Mouse (Mus musculus) activated CD4-positive, CD25-positive, alpha-beta regulatory T cell (primary cell): Measurements from ENCODE around the gene Med13. TPM values are rescaled to one million over a fixed set of nuclear protein-coding genes. Genes with fewer than 3 reads are reported as not detected.

ENCODE experiments used
- polyA plus RNA-seq, 2 experiments: library from polyadenylated mRNA; unstranded; fragments of 100-300 nt; shearing (Covaris generic); gene quantifications; one replicate each; pipeline ENCODE4 v1.2.1; 2017

The Med13 gene
- 10 to 100 TPM; 19.5 to 21.3 TPM for polyA plus RNA-seq

GRCm38 (mm10) chr11:86356854-86357788 lies at the start of gene Med13:
Med13 (minus strand) TSS chr11:86357602.

GRCm38 (mm10) chr11:86257460-86258076 lies 99.8 kb downstream of the Med13 start, which contains the start of gene Ints2:
Ints2 (minus strand) TSS chr11:86257575.

Other genes with a start within 250 kb of the Med13 start
- gene Brip1, start 156.4 kb downstream of the Med13 start, polyA plus RNA-seq = 1 to 10 TPM; 4.2 to 4.7 TPM
- gene Ints2, start 100.0 kb downstream of the Med13 start, polyA plus RNA-seq = 10 to 100 TPM; 14.0 to 14.1 TPM
- 10 to 100 TPM; 47.6 to 57.9 TPM for gene Rnft1, start 127.1 kb upstream of the Med13 start, polyA plus RNA-seq
- 10 to 100 TPM; 43.0 to 56.0 TPM for gene Rps6kb1, start 187.2 kb upstream of the Med13 start, polyA plus RNA-seq
- 1 to 10 TPM; 8.1 to 9.2 TPM for gene Tubd1, start 187.4 kb upstream of the Med13 start, polyA plus RNA-seq